Comparison of ENCODE assay signal across 30 mouse cellular contexts in genomic region chr10:5445313-5445712, GRCm38 (mm10).
"Had no signal": no experiment of that assay in that cellular context is flagged by ENCODE, and none has a peak within 500 bp of the region (broad histone marks: within the 10 kb centered on the region; RNA-seq: fewer than 3 reads in every experiment).

No protein-coding gene starts in this region.

- ATAC-seq: liver, embryonic 12.5 days; liver, postnatal 0 days; lung, postnatal 0 days; midbrain, embryonic 15.5 days; midbrain, embryonic 16.5 days had no signal

- H3K9ac ChIP-seq: limb, embryonic 12.5 days; limb, embryonic 13.5 days; limb, embryonic 15.5 days; liver, embryonic 12.5 days; liver, embryonic 13.5 days; liver, embryonic 14.5 days; liver, embryonic 15.5 days; liver, postnatal 0 days; lung, embryonic 14.5 days; lung, embryonic 15.5 days; midbrain, embryonic 12.5 days; midbrain, embryonic 13.5 days; midbrain, embryonic 15.5 days had no signal

- DNase-seq: left cerebral cortex, postnatal 4 days; liver; liver, embryonic 13.5 days; liver, postnatal 0 days; lung, adult 18-20 months; lung, adult 2 months; lung, embryonic 14.5 days; lung, postnatal 10 days; lung, postnatal 14 days; lung, postnatal 36 days; lung, postnatal 4 days had no signal

- H3K36me3 ChIP-seq: limb, embryonic 10.5 days; limb, embryonic 12.5 days; limb, embryonic 13.5 days; limb, embryonic 15.5 days; liver, embryonic 12.5 days; liver, embryonic 13.5 days; liver, embryonic 15.5 days; lung, embryonic 15.5 days; midbrain, embryonic 10.5 days; midbrain, embryonic 12.5 days; midbrain, embryonic 13.5 days; midbrain, embryonic 15.5 days had no signal

- H3K9me3 ChIP-seq: limb, embryonic 10.5 days; limb, embryonic 12.5 days; limb, embryonic 13.5 days; limb, embryonic 15.5 days; liver, embryonic 12.5 days; liver, embryonic 13.5 days; liver, embryonic 15.5 days; lung, embryonic 15.5 days; midbrain, embryonic 10.5 days; midbrain, embryonic 12.5 days; midbrain, embryonic 13.5 days; midbrain, embryonic 15.5 days had no signal

- H3K4me2 ChIP-seq: limb, embryonic 12.5 days; limb, embryonic 13.5 days; limb, embryonic 15.5 days; liver, embryonic 11.5 days; liver, embryonic 12.5 days; liver, embryonic 13.5 days; liver, embryonic 15.5 days; lung, embryonic 14.5 days; lung, embryonic 15.5 days; midbrain, embryonic 11.5 days; midbrain, embryonic 12.5 days; midbrain, embryonic 13.5 days; midbrain, embryonic 15.5 days had no signal

- H3K4me1 ChIP-seq: limb, embryonic 10.5 days; limb, embryonic 12.5 days; limb, embryonic 13.5 days; limb, embryonic 15.5 days; liver, embryonic 12.5 days; liver, embryonic 13.5 days; liver, embryonic 15.5 days; lung, embryonic 15.5 days; midbrain, embryonic 10.5 days; midbrain, embryonic 12.5 days; midbrain, embryonic 15.5 days had no signal

- H3K4me3 ChIP-seq: limb, embryonic 10.5 days; limb, embryonic 12.5 days; limb, embryonic 13.5 days; limb, embryonic 15.5 days; liver, embryonic 12.5 days; liver, embryonic 13.5 days; liver, embryonic 15.5 days; lung, embryonic 15.5 days; megakaryocyte, embryonic 14.5 days; midbrain, embryonic 10.5 days; midbrain, embryonic 12.5 days; midbrain, embryonic 13.5 days; midbrain, embryonic 15.5 days; myocyte had no signal

- H3K27ac ChIP-seq: limb, embryonic 10.5 days; limb, embryonic 12.5 days; limb, embryonic 13.5 days; limb, embryonic 15.5 days; liver, embryonic 12.5 days; liver, embryonic 13.5 days; liver, embryonic 14.5 days; liver, embryonic 15.5 days; lung, embryonic 15.5 days; macrophage; midbrain, embryonic 10.5 days; midbrain, embryonic 12.5 days; midbrain, embryonic 13.5 days; midbrain, embryonic 15.5 days had no signal

- H3K27me3 ChIP-seq: limb, embryonic 12.5 days; limb, embryonic 13.5 days; limb, embryonic 15.5 days; liver, embryonic 12.5 days; liver, embryonic 13.5 days; liver, embryonic 15.5 days; lung, embryonic 15.5 days; megakaryocyte, embryonic 14.5 days; midbrain, embryonic 12.5 days; midbrain, embryonic 13.5 days; midbrain, embryonic 15.5 days had no signal
